Mouse (Mus musculus): ENCODE data around the gene Stum. TPM values are rescaled to one million over a fixed set of nuclear protein-coding genes. Genes with fewer than 3 reads are reported as not detected.

Gene Stum
- polyA plus RNA-seq, 1 experiment from 2014 or later, result 0.07 TPM

- H3K27ac ChIP-seq (ENCODE audit: low read depth), result no peak overlapping the region
- H3K27me3 ChIP-seq (ENCODE audit: insufficient read depth, low read length), result no peaks in the 10 kb centered on the region
- no peak overlapping the region for H3K4me2 ChIP-seq (ENCODE audit: low read depth, low read length)
- 22% methylated on average over 2 of the region's 2 CpGs for WGBS (ENCODE audit: insufficient replicate concordance)
- H3K4me3 ChIP-seq (ENCODE audit: low read depth, low read length), result no peak overlapping the region
- peak; percentile 42 for DNase-seq
- TF ChIP-seq EP300 (IDR thresholded peaks at IDR 0.05; ENCODE audit: low read depth) (no peak), CTCF (IDR thresholded peaks at IDR 0.05; ENCODE audit: low read depth) (peak; percentile 30)
- no peaks in the 10 kb centered on the region for H3K9me3 ChIP-seq (ENCODE audit: low read length)
- H3K4me1 ChIP-seq (ENCODE audit: insufficient read depth), result peaks cover 4% of the 10 kb centered on the region; the same call in 1 of the 2 replicates
- no peak overlapping the region for H3K9ac ChIP-seq (replicated peaks)
- peaks cover 11% of the 10 kb centered on the region for H3K36me3 ChIP-seq (replicated peaks; ENCODE audit: insufficient read depth, low read length)
- peak; percentile 40; the same call in 1 of the 2 replicates for ATAC-seq
Measured at GRCm38 (mm10) chr1:180417118-180417517, 66.2 kb downstream of the Stum start.

GRCm38 (mm10) chr1:180415836-180416235 lies 67.5 kb downstream of the Stum start:
- no peak overlapping the region for H3K4me2 ChIP-seq (ENCODE audit: low read depth, low read length)
- no peaks in the 10 kb centered on the region for H3K9me3 ChIP-seq (ENCODE audit: low read length)
- 82% methylated on average over 7 of the region's 7 CpGs for WGBS (ENCODE audit: insufficient replicate concordance)
- H3K4me1 ChIP-seq (ENCODE audit: insufficient read depth), result no peaks in the 10 kb centered on the region; the same call in 1 of the 2 replicates
- no peak for DNase-seq
- peaks cover 11% of the 10 kb centered on the region for H3K36me3 ChIP-seq (replicated peaks; ENCODE audit: insufficient read depth, low read length)
- TF ChIP-seq CTCF (IDR thresholded peaks at IDR 0.05; ENCODE audit: low read depth) (no peak), EP300 (IDR thresholded peaks at IDR 0.05; ENCODE audit: low read depth) (no peak)
- no peak for ATAC-seq
- H3K27ac ChIP-seq (ENCODE audit: low read depth), result no peak overlapping the region
- no peak overlapping the region for H3K4me3 ChIP-seq (ENCODE audit: low read depth, low read length)
- H3K27me3 ChIP-seq (ENCODE audit: insufficient read depth, low read length), result no peaks in the 10 kb centered on the region
- H3K9ac ChIP-seq (replicated peaks), result no peak overlapping the region

- no peaks in the 10 kb centered on the region for H3K9me3 ChIP-seq (ENCODE audit: low read length)
- no peak overlapping the region for H3K27ac ChIP-seq (ENCODE audit: low read depth)
- no peak overlapping the region for H3K4me2 ChIP-seq (ENCODE audit: low read depth, low read length)
- no peaks in the 10 kb centered on the region; the same call in 1 of the 2 replicates for H3K4me1 ChIP-seq (ENCODE audit: insufficient read depth)
- no peak overlapping the region for H3K4me3 ChIP-seq (ENCODE audit: low read depth, low read length)
- 60% methylated on average over 4 of the region's 4 CpGs for WGBS (ENCODE audit: insufficient replicate concordance)
- ATAC-seq (no peak), DNase-seq (no peak)
- TF ChIP-seq CTCF (IDR thresholded peaks at IDR 0.05; ENCODE audit: low read depth) (no peak), EP300 (IDR thresholded peaks at IDR 0.05; ENCODE audit: low read depth) (no peak)
- H3K27me3 ChIP-seq (ENCODE audit: insufficient read depth, low read length), result no peaks in the 10 kb centered on the region
- no peak overlapping the region for H3K9ac ChIP-seq (replicated peaks)
- H3K36me3 ChIP-seq (replicated peaks; ENCODE audit: insufficient read depth, low read length), result peaks cover 11% of the 10 kb centered on the region
Measured at GRCm38 (mm10) chr1:180415064-180415463, 68.2 kb downstream of the Stum start.

GRCm38 (mm10) chr1:180410306-180410705 lies 73.0 kb downstream of the Stum start:
- H3K36me3 ChIP-seq (replicated peaks; ENCODE audit: insufficient read depth, low read length), result peaks cover 2% of the 10 kb centered on the region; the same call in 1 of the 2 replicates
- DNase-seq (peak; percentile 12), ATAC-seq (no peak)
- H3K27ac ChIP-seq (ENCODE audit: low read depth), result no peak overlapping the region
- TF ChIP-seq CTCF (IDR thresholded peaks at IDR 0.05; ENCODE audit: low read depth), result no peak
- no peak overlapping the region for H3K9ac ChIP-seq (replicated peaks)
- H3K4me2 ChIP-seq (ENCODE audit: low read depth, low read length), result no peak overlapping the region
- no peaks in the 10 kb centered on the region for H3K27me3 ChIP-seq (ENCODE audit: insufficient read depth, low read length)
- H3K9me3 ChIP-seq (ENCODE audit: low read length), result no peaks in the 10 kb centered on the region
- H3K4me3 ChIP-seq (ENCODE audit: low read depth, low read length), result no peak overlapping the region
- H3K4me1 ChIP-seq (ENCODE audit: insufficient read depth), result peaks cover 20% of the 10 kb centered on the region
- 63% methylated on average over 7 of the region's 7 CpGs for WGBS (ENCODE audit: insufficient replicate concordance)

GRCm38 (mm10) chr1:180409771-180410170 lies 73.5 kb downstream of the Stum start:
- Histone ChIP-seq H3K4me2 (ENCODE audit: low read depth, low read length) (no peak overlapping the region), H3K4me1 (ENCODE audit: insufficient read depth) (peaks cover 25% of the 10 kb centered on the region), H3K9ac (replicated peaks) (no peak overlapping the region), H3K36me3 (replicated peaks; ENCODE audit: insufficient read depth, low read length) (peaks cover 2% of the 10 kb centered on the region; the same call in 1 of the 2 replicates), H3K27ac (ENCODE audit: low read depth) (no peak overlapping the region), H3K9me3 (ENCODE audit: low read length) (no peaks in the 10 kb centered on the region), H3K4me3 (ENCODE audit: low read depth, low read length) (no peak overlapping the region), H3K27me3 (ENCODE audit: insufficient read depth, low read length) (no peaks in the 10 kb centered on the region)
- 53% methylated on average over 5 of the region's 5 CpGs for WGBS (ENCODE audit: insufficient replicate concordance)
- no peak for TF ChIP-seq CTCF (IDR thresholded peaks at IDR 0.05; ENCODE audit: low read depth)
- TF ChIP-seq EP300 (IDR thresholded peaks at IDR 0.05; ENCODE audit: low read depth), result no peak
- ATAC-seq (no peak), DNase-seq (no peak)

GRCm38 (mm10) chr1:180408832-180409231 lies 74.5 kb downstream of the Stum start:
- Histone ChIP-seq H3K9ac (replicated peaks) (no peak overlapping the region), H3K27me3 (ENCODE audit: insufficient read depth, low read length) (no peaks in the 10 kb centered on the region), H3K4me1 (ENCODE audit: insufficient read depth) (peaks cover 31% of the 10 kb centered on the region), H3K27ac (ENCODE audit: low read depth) (no peak overlapping the region), H3K9me3 (ENCODE audit: low read length) (no peaks in the 10 kb centered on the region), H3K4me3 (ENCODE audit: low read depth, low read length) (no peak overlapping the region), H3K4me2 (ENCODE audit: low read depth, low read length) (no peak overlapping the region), H3K36me3 (replicated peaks; ENCODE audit: insufficient read depth, low read length) (no peaks in the 10 kb centered on the region)
- DNase-seq (peak; percentile 33), ATAC-seq (peak; percentile 16; the same call in 1 of the 2 replicates)
- WGBS (ENCODE audit: insufficient replicate concordance), result 52% methylated on average over 9 of the region's 9 CpGs
- TF ChIP-seq EP300 (IDR thresholded peaks at IDR 0.05; ENCODE audit: low read depth), result no peak
- no peak for TF ChIP-seq CTCF (IDR thresholded peaks at IDR 0.05; ENCODE audit: low read depth)

Measured in liver, postnatal 0 days (tissue).